Mouse (Mus musculus): ENCODE results near the gene Olfr156. TPM values are rescaled to one million over a fixed set of nuclear protein-coding genes. Genes with fewer than 3 reads are reported as not detected.

Gene Olfr156
- total RNA-seq, 2 experiments from 2014 or later: not detected

Other genes starting within 250 kb of the Olfr156 start
- gene Rgp1, start 245.2 kb downstream of the Olfr156 start, total RNA-seq (2015; ENCODE audit: low replicate concordance): 8.6 and 10.6 TPM in 2 replicates
- 5.7 and 8.9 TPM in 2 replicates for gene Rgp1, start 245.2 kb downstream of the Olfr156 start, total RNA-seq (2017; ENCODE audit: low replicate concordance)
- gene Gba2, start 245.0 kb downstream of the Olfr156 start, total RNA-seq (2015; ENCODE audit: low replicate concordance): 4.2 and 7.3 TPM in 2 replicates
- 7.4 and 12.0 TPM in 2 replicates for gene Gba2, start 245.0 kb downstream of the Olfr156 start, total RNA-seq (2017; ENCODE audit: low replicate concordance)
- not detected in 2 replicates for gene Msmp, start 239.4 kb downstream of the Olfr156 start, total RNA-seq (2015; ENCODE audit: low replicate concordance)
- gene Msmp, start 239.4 kb downstream of the Olfr156 start, total RNA-seq (2017; ENCODE audit: low replicate concordance): not detected in 2 replicates
- gene Npr2, start 192.0 kb downstream of the Olfr156 start, total RNA-seq (2015; ENCODE audit: low replicate concordance): not detected in 2 replicates
- 1.9 TPM in 1 of 2 replicates, not detected in the other for gene Npr2, start 192.0 kb downstream of the Olfr156 start, total RNA-seq (2017; ENCODE audit: low replicate concordance)
- gene Spag8, start 170.3 kb downstream of the Olfr156 start, total RNA-seq (2015; ENCODE audit: low replicate concordance): not detected in 2 replicates
- gene Spag8, start 170.3 kb downstream of the Olfr156 start, total RNA-seq (2017; ENCODE audit: low replicate concordance): not detected in 2 replicates
- gene Hint2, start 167.4 kb downstream of the Olfr156 start, total RNA-seq (2015; ENCODE audit: low replicate concordance): 2.9 and 9.6 TPM in 2 replicates
- 13.6 and 18.1 TPM in 2 replicates for gene Hint2, start 167.4 kb downstream of the Olfr156 start, total RNA-seq (2017; ENCODE audit: low replicate concordance)
- gene Tmem8b, start 154.9 kb downstream of the Olfr156 start, total RNA-seq (2015; ENCODE audit: low replicate concordance): 3.8 TPM in 1 of 2 replicates, not detected in the other
- 0.42 TPM in 1 of 2 replicates, not detected in the other for gene Tmem8b, start 154.9 kb downstream of the Olfr156 start, total RNA-seq (2017; ENCODE audit: low replicate concordance)
- not detected in 2 replicates for gene Fam221b, start 154.8 kb downstream of the Olfr156 start, total RNA-seq (2015; ENCODE audit: low replicate concordance)
- 0.70 TPM in 1 of 2 replicates, not detected in the other for gene Fam221b, start 154.8 kb downstream of the Olfr156 start, total RNA-seq (2017; ENCODE audit: low replicate concordance)
- gene Olfr70, start 123.1 kb downstream of the Olfr156 start, total RNA-seq (2015; ENCODE audit: low replicate concordance): not detected in 2 replicates
- gene Olfr70, start 123.1 kb downstream of the Olfr156 start, total RNA-seq (2017; ENCODE audit: low replicate concordance): 0.70 TPM in 1 of 2 replicates, not detected in the other
- not detected in 2 replicates for gene Olfr71, start 113.6 kb downstream of the Olfr156 start, total RNA-seq (2015; ENCODE audit: low replicate concordance)
- not detected in 2 replicates for gene Olfr71, start 113.6 kb downstream of the Olfr156 start, total RNA-seq (2017; ENCODE audit: low replicate concordance)
- not detected in 2 replicates for gene Hrct1, start 96.7 kb downstream of the Olfr156 start, total RNA-seq (2015; ENCODE audit: low replicate concordance)
- gene Hrct1, start 96.7 kb downstream of the Olfr156 start, total RNA-seq (2017; ENCODE audit: low replicate concordance): not detected in 2 replicates
- not detected in 2 replicates for gene Spaar, start 93.9 kb downstream of the Olfr156 start, total RNA-seq (2015; ENCODE audit: low replicate concordance)
- gene Spaar, start 93.9 kb downstream of the Olfr156 start, total RNA-seq (2017; ENCODE audit: low replicate concordance): not detected in 2 replicates
- gene Olfr159, start 52.9 kb downstream of the Olfr156 start, total RNA-seq (2015; ENCODE audit: low replicate concordance): not detected in 2 replicates
- gene Olfr159, start 52.9 kb downstream of the Olfr156 start, total RNA-seq (2017; ENCODE audit: low replicate concordance): not detected in 2 replicates
- gene Olfr157, start 16.3 kb upstream of the Olfr156 start, total RNA-seq (2015; ENCODE audit: low replicate concordance): not detected in 2 replicates
- not detected in 2 replicates for gene Olfr157, start 16.3 kb upstream of the Olfr156 start, total RNA-seq (2017; ENCODE audit: low replicate concordance)
- gene Olfr155, start 27.7 kb upstream of the Olfr156 start, total RNA-seq (2015; ENCODE audit: low replicate concordance): not detected in 2 replicates
- gene Olfr155, start 27.7 kb upstream of the Olfr156 start, total RNA-seq (2017; ENCODE audit: low replicate concordance): not detected in 2 replicates
- 1.2 and 5.4 TPM in 2 replicates for gene Reck, start 51.6 kb upstream of the Olfr156 start, total RNA-seq (2015; ENCODE audit: low replicate concordance)
- 0.77 and 6.4 TPM in 2 replicates for gene Reck, start 51.6 kb upstream of the Olfr156 start, total RNA-seq (2017; ENCODE audit: low replicate concordance)
- 10.8 and 19.2 TPM in 2 replicates for gene Glipr2, start 133.5 kb upstream of the Olfr156 start, total RNA-seq (2015; ENCODE audit: low replicate concordance)
- gene Glipr2, start 133.5 kb upstream of the Olfr156 start, total RNA-seq (2017; ENCODE audit: low replicate concordance): 26.5 and 30.4 TPM in 2 replicates
- gene Ccin, start 159.6 kb upstream of the Olfr156 start, total RNA-seq (2015; ENCODE audit: low replicate concordance): not detected in 2 replicates
- not detected in 2 replicates for gene Ccin, start 159.6 kb upstream of the Olfr156 start, total RNA-seq (2017; ENCODE audit: low replicate concordance)
- 79.6 and 87.6 TPM in 2 replicates for gene Clta, start 180.6 kb upstream of the Olfr156 start, total RNA-seq (2015; ENCODE audit: low replicate concordance)
- gene Clta, start 180.6 kb upstream of the Olfr156 start, total RNA-seq (2017; ENCODE audit: low replicate concordance): 85.4 and 105 TPM in 2 replicates

Measured in erythroblast, adult 5-6 weeks (primary cell).